ENCODE assay signal across 15 mouse cellular contexts in the genomic region with DNA sequence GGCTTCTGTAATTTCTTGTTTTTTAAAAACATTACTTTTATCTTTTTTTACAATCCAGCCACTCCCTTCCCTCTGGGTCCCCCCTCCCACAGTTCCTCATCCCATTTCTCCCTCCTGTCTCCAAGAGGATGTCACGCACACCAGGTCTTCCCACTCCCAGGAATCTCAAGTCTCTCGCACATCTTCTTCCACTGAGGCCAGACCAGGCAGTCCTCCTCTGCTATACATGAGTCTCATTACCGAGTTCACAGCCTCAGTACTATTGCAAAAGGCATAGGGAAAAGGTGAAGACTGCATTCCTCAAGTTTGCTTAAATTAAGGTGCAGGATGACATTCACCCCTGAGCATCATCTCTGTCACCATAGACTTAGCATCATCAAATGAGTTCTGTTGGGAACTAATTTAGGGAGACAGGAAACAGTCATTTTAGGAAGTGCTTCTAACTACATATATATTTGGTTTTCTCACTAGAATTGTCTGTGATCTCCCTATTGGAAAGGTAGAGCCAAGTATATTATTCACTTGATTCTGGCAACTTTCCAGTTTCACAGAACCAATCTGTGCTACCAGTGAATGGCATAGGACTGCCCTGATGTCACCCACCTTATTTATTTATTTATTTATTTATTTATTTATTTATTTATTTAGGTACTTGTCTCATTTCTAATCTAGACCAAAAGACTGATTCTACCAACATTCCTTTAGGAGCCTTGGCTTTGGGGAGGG. TPM values are rescaled to one million over a fixed set of nuclear protein-coding genes. Genes with fewer than 3 reads are reported as not detected.
DNase-seq lines count a peak whose midpoint lies in the region; ATAC-seq and TF ChIP-seq lines count a peak whose summit lies in the region.
"Had no signal": no experiment of that assay in that cellular context is flagged by ENCODE, and none has a peak within 500 bp of the region (broad histone marks: within the 10 kb centered on the region; RNA-seq: fewer than 3 reads in every experiment).

No protein-coding gene starts in this region.

- H3K4me2 ChIP-seq in neural tube, embryonic 14.5 days (ENCODE audit: low read depth, low read length), result 0 out of 2 replicates have a peak overlapping the region, but pooled peaks have one; percentile 14
- H3K4me2 ChIP-seq: liver, embryonic 15.5 days had no signal

- intact Hi-C loops in left cerebral cortex, adult 2 months (cut with DNase I), result loop anchor here (2.0 to 5.0 kb wide), 3 partner anchors 54 to 170 kb away; no protein-coding TSS in a partner anchor
- intact Hi-C loops in left cerebral cortex, postnatal 14 days (cut with DNase I), result no loop called here

- no peak for ATAC-seq in neural tube, embryonic 14.5 days (ENCODE audit: low read depth)
- no peak for ATAC-seq in inflammation-experienced regulatory T-cells, adult 6 months

- peaks cover 8% of the 10 kb centered on the region; the same call in 1 of the 2 replicates for H3K4me1 ChIP-seq in neural tube, embryonic 14.5 days (ENCODE audit: control insufficient read depth, insufficient read depth, low read length)
- H3K4me1 ChIP-seq: liver, embryonic 15.5 days had no signal

- no peaks in the 10 kb centered on the region for H3K9me3 ChIP-seq in neural tube, embryonic 14.5 days (ENCODE audit: control insufficient read depth, low read length)
- H3K9me3 ChIP-seq: heart, embryonic 15.5 days; liver, embryonic 15.5 days had no signal

- peak overlapping the region; percentile 99 for H3K27ac ChIP-seq in left cerebral cortex, adult 2 months
- no peak overlapping the region for H3K27ac ChIP-seq in neural tube, embryonic 14.5 days (ENCODE audit: low read depth, low read length)
- H3K27ac ChIP-seq: heart, embryonic 15.5 days; liver, embryonic 15.5 days had no signal

- DNase-seq in cerebellum, adult 9-10 months, result peak; percentile 80
- DNase-seq in cerebellum, adult 11 months, result no peak
- no peak for DNase-seq in left cerebral cortex, adult 2 months (ENCODE audit: extremely low spot score in 1 of 2, low spot score in 2 of 2)
- no peak for DNase-seq in left cerebral cortex, postnatal 14 days (ENCODE audit: low spot score in 2 of 2)
- DNase-seq in cerebellum, postnatal 10 days, result peak; percentile 30 to 56
- DNase-seq in adrenal gland, adult 8-10 months, result no peak
- DNase-seq: adrenal gland, postnatal 14 days; heart, adult 11 months; kidney, postnatal 14 days; thymus, postnatal 36 days had no signal

- H3K9ac ChIP-seq in neural tube, embryonic 14.5 days (replicated peaks; ENCODE audit: low read depth, low read length), result no peak overlapping the region
- H3K9ac ChIP-seq: liver, embryonic 15.5 days had no signal

- TF ChIP-seq CTCF in left cerebral cortex, adult 2 months (IDR thresholded peaks at IDR 0.05), result no peak

- no peaks in the 10 kb centered on the region for H3K36me3 ChIP-seq in neural tube, embryonic 14.5 days (ENCODE audit: control insufficient read depth, insufficient read depth, low read length)
- H3K36me3 ChIP-seq: heart, embryonic 15.5 days; liver, embryonic 15.5 days had no signal

- peak overlapping the region; percentile 85 for H3K4me3 ChIP-seq in left cerebral cortex, adult 2 months
- no peak overlapping the region for H3K4me3 ChIP-seq in neural tube, embryonic 14.5 days (ENCODE audit: low read depth, low read length)

- 64% methylated on average over 3 of the region's 3 CpGs for WGBS in neural tube, embryonic 14.5 days

- peaks cover 3% of the 10 kb centered on the region; the same call in 1 of the 2 replicates for H3K27me3 ChIP-seq in neural tube, embryonic 14.5 days (ENCODE audit: control insufficient read depth, insufficient read depth, low read length)

RNA-seq across cellular contexts. Expression of gene Sh3gl2, which starts 1.9 kb away (rescaled TPM):
- 100 to 1,000 TPM; 247 to 282 TPM for total RNA-seq in left cerebral cortex, adult 2 months (2021)
- 100 to 1,000 TPM; 294 to 299 TPM for total RNA-seq in left cerebral cortex, postnatal 14 days (2021)
- polyA plus RNA-seq in neural tube, embryonic 14.5 days (2014; fragmentation: Nextera tagmentation; extraction: Ambion mirVana), result 109 and 123 TPM in 2 replicates
- not detected for polyA plus RNA-seq in inflammation-experienced regulatory T-cells, adult 6 months (2017; shearing (Covaris generic))
- total RNA-seq in adrenal gland, adult 8-10 months (2022), result 10 to 100 TPM; 28.3 to 41.6 (median 38.0) TPM
- total RNA-seq: megakaryocyte, adult 5-6 weeks had no signal
- polyA plus RNA-seq: liver, embryonic 15.5 days had no signal

Comparison
In these comparisons a context has a peak if more than half of its experiments do, and no peak if none do; other contexts are left out.
1. DNase-seq: peak in cerebellum, adult 9-10 months (single experiment) and cerebellum, postnatal 10 days (2 of 2); none in cerebellum, adult 11 months (single experiment), left cerebral cortex, adult 2 months (0 of 2), left cerebral cortex, postnatal 14 days (0 of 2) and adrenal gland, adult 8-10 months (single experiment).
2. RNA of gene Sh3gl2, which starts 1.9 kb away (total RNA-seq): 294 to 299 TPM in left cerebral cortex, postnatal 14 days and 247 to 282 TPM in left cerebral cortex, adult 2 months; 28.3 to 41.6 TPM in adrenal gland, adult 8-10 months; every median in the first group is over 4 times any median in the second.